Mouse (Mus musculus) kidney, adult 2 months (tissue): Measurements from ENCODE around the gene Pten.

Experiments
- CTCF ChIP-seq: fragments of 200-500 bp; conservative IDR thresholded peaks from 2 replicates; pipeline ENCODE4 v1.5.1; 2011; ENCODE audit warnings: low read depth, mild to moderate bottlenecking, control low read depth, low read length, moderate library complexity, mixed read lengths; ENCODE audit not compliant: insufficient read depth, insufficient read length
- POLR2A ChIP-seq: fragments of 200-500 bp; IDR thresholded peaks from one replicate; pipeline ENCODE4 v1.6.1; 2011; ENCODE audit warnings: low read depth, low read length, control low read depth

DNA sequence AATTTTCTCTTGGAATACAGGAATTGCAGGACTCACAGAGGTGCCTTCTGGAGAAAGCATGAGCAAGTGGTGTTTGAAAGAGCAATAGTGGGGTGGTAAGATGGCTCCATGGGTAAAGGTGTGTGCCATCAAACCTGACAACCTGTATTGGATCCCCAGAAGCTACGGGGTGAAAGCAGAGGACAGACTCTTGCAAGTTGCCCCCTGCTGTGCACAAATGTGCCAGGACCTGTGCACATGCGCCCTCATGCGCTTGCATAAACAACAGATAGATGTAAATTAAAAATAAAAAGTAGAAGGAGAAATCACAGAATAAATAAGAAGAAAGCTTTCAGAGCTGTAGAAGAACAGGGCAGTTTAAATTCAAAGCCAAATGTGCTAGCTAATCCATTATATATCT, 3.9 kb upstream of the Pten start:
- TF ChIP-seq POLR2A (no peak), CTCF (no peak)
